Mouse (Mus musculus) CH12.LX (cell line): ENCODE results near the gene Fgfr2. TPM values are rescaled to one million over a fixed set of nuclear protein-coding genes. Genes with fewer than 3 reads are reported as not detected.

Source experiments
- DNase-seq: peaks from one replicate; pipeline ENCODE4 v3.0.0-alpha.2; 2013; ENCODE audit errors: extremely low read depth
- H3K27ac ChIP-seq: 2 replicates; pipeline ENCODE4 v1.5.1; 2012; ENCODE audit warnings: low read depth, mild to moderate bottlenecking, control low read depth, moderate library complexity; ENCODE audit not compliant: insufficient read depth
- H3K27me3 ChIP-seq: replicated peaks from 2 replicates; pipeline ENCODE3; 2012; ENCODE audit warnings: inconsistent platforms
- H3K36me3 ChIP-seq, 2 experiments: replicated peaks in 1 of 2; 2 replicates each; pipeline versions ENCODE3 to v1.6.1; 2012; ENCODE audit warnings: inconsistent platforms in 1 of 2, low read length in 1 of 2, mild to moderate bottlenecking in 1 of 2, mixed read lengths in 1 of 2, moderate library complexity in 1 of 2; ENCODE audit not compliant: control insufficient read depth in 1 of 2, insufficient read depth in 1 of 2
- H3K4me1 ChIP-seq, 2 experiments: 2 replicates each; pipeline ENCODE4 v1.6.1; 2012; ENCODE audit warnings: inconsistent platforms in 1 of 2, moderate library complexity in 1 of 2; ENCODE audit not compliant: insufficient read depth in 2 of 2, control insufficient read depth in 1 of 2
- H3K4me2 ChIP-seq: 2 replicates; pipeline ENCODE4 v1.6.1; 2012; ENCODE audit warnings: low read depth, mild to moderate bottlenecking, control low read depth; ENCODE audit not compliant: poor library complexity, insufficient read depth, severe bottlenecking
- H3K4me3 ChIP-seq, 3 experiments: fragments of 150-350 bp in 1 of 3; sonication (generic) in 1 of 3; replicated peaks in 1 of 3; 2 replicates each; pipeline versions ENCODE3 to v1.5.1; 2011 to 2012; ENCODE audit warnings: low read depth in 2 of 3, low read length in 2 of 3, mild to moderate bottlenecking in 2 of 3, moderate library complexity in 2 of 3, control low read depth in 1 of 3, improper control_type of control experiment in 1 of 3, inconsistent platforms in 1 of 3, mixed read lengths in 1 of 3; ENCODE audit not compliant: poor library complexity in 1 of 3
- H3K79me2 ChIP-seq: replicated peaks from 2 replicates; pipeline ENCODE4 v1.6.1; 2012; ENCODE audit warnings: mild to moderate bottlenecking, moderate library complexity; ENCODE audit not compliant: control insufficient read depth, poor library complexity, insufficient read depth, severe bottlenecking; ENCODE audit errors: extremely low read depth
- H3K9ac ChIP-seq: 2 replicates; pipeline ENCODE4 v1.6.1; 2012; ENCODE audit warnings: low read depth, mild to moderate bottlenecking, control low read depth, moderate library complexity; ENCODE audit not compliant: insufficient read depth
- H3K9me3 ChIP-seq: replicated peaks from 2 replicates; pipeline ENCODE3; 2012; ENCODE audit warnings: low read length, inconsistent platforms, mixed read lengths
- BHLHE40 ChIP-seq: IDR thresholded peaks from 2 replicates; pipeline ENCODE4 v1.6.1; 2011; ENCODE audit warnings: mild to moderate bottlenecking, low read depth, low read length, improper control_type of control experiment
- CHD1 ChIP-seq: IDR thresholded peaks from 2 replicates; pipeline ENCODE4 v1.6.1; 2012; ENCODE audit warnings: low read depth, low read length, improper control_type of control experiment, inconsistent platforms
- CHD2 ChIP-seq: IDR thresholded peaks from 2 replicates; pipeline ENCODE4 v1.6.1; 2011; ENCODE audit warnings: low read length, improper control_type of control experiment
- E2F4 ChIP-seq: IDR thresholded peaks from 2 replicates; pipeline ENCODE4 v1.6.1; 2011; ENCODE audit warnings: low read depth, low read length, improper control_type of control experiment; ENCODE audit not compliant: insufficient replicate concordance
- ELF1 ChIP-seq: IDR thresholded peaks from 2 replicates; pipeline ENCODE4 v1.6.1; 2014; ENCODE audit warnings: low read depth, mild to moderate bottlenecking, inconsistent platforms, low read length, improper control_type of control experiment
- EP300 ChIP-seq: IDR thresholded peaks from 2 replicates; pipeline ENCODE4 v1.6.1; 2011; ENCODE audit warnings: low read length, improper control_type of control experiment
- ETS1 ChIP-seq: conservative IDR thresholded peaks from 2 replicates; pipeline ENCODE4 v1.6.1; 2012; ENCODE audit warnings: low read depth, mild to moderate bottlenecking, inconsistent platforms, low read length, improper control_type of control experiment, moderate library complexity
- HCFC1 ChIP-seq: IDR thresholded peaks from 2 replicates; pipeline ENCODE4 v1.6.1; 2012; ENCODE audit warnings: low read depth, mild to moderate bottlenecking, inconsistent platforms, low read length, improper control_type of control experiment
- JUN ChIP-seq: IDR thresholded peaks from 2 replicates; pipeline ENCODE4 v1.6.1; 2011; ENCODE audit warnings: low read depth, mild to moderate bottlenecking, low read length, improper control_type of control experiment, moderate library complexity; ENCODE audit not compliant: insufficient read depth
- JUND ChIP-seq: conservative IDR thresholded peaks from 2 replicates; pipeline ENCODE4 v1.6.1; 2011; ENCODE audit warnings: low read depth, low read length, improper control_type of control experiment
- MAFK ChIP-seq: IDR thresholded peaks from 2 replicates; pipeline ENCODE4 v1.6.1; 2011; ENCODE audit warnings: low read length, improper control_type of control experiment; ENCODE audit not compliant: insufficient replicate concordance
- MAX ChIP-seq: IDR thresholded peaks from 2 replicates; pipeline ENCODE4 v1.6.1; 2011; ENCODE audit warnings: low read length, improper control_type of control experiment
- MAZ ChIP-seq: IDR thresholded peaks from 2 replicates; pipeline ENCODE4 v1.6.1; 2012; ENCODE audit warnings: low read depth, mild to moderate bottlenecking, inconsistent platforms, low read length, improper control_type of control experiment, moderate library complexity
- MEF2A ChIP-seq: IDR thresholded peaks from 2 replicates; pipeline ENCODE4 v1.6.1; 2014; ENCODE audit warnings: low read depth, mild to moderate bottlenecking, inconsistent platforms, low read length, improper control_type of control experiment, borderline replicate concordance
- MYC ChIP-seq: IDR thresholded peaks from 2 replicates; pipeline ENCODE4 v1.6.1; 2011; ENCODE audit warnings: low read depth, mild to moderate bottlenecking, improper control_type of control experiment, low read length
- NELFE ChIP-seq: IDR thresholded peaks from 2 replicates; pipeline ENCODE4 v1.6.1; 2011; ENCODE audit warnings: low read depth, low read length, improper control_type of control experiment
- POLR2A ChIP-seq: IDR thresholded peaks from 2 replicates; pipeline ENCODE4 v1.6.1; 2011; ENCODE audit warnings: low read depth, mild to moderate bottlenecking, improper control_type of control experiment, low read length
- POLR2AphosphoS2 ChIP-seq: IDR thresholded peaks from 2 replicates; pipeline ENCODE4 v1.6.1; 2011; ENCODE audit warnings: low read depth, low read length, improper control_type of control experiment
- RAD21 ChIP-seq: IDR thresholded peaks from 2 replicates; pipeline ENCODE4 v1.6.1; 2011; ENCODE audit warnings: low read depth, mild to moderate bottlenecking, low read length, improper control_type of control experiment, moderate library complexity
- RCOR1 ChIP-seq: conservative IDR thresholded peaks from 2 replicates; pipeline ENCODE4 v1.6.1; 2012; ENCODE audit warnings: low read depth, mild to moderate bottlenecking, inconsistent platforms, low read length, improper control_type of control experiment
- SIN3A ChIP-seq: IDR thresholded peaks from 2 replicates; pipeline ENCODE4 v1.6.1; 2012; ENCODE audit warnings: low read length, improper control_type of control experiment, inconsistent platforms
- SMC3 ChIP-seq: IDR thresholded peaks from 2 replicates; pipeline ENCODE4 v1.6.1; 2011; ENCODE audit warnings: low read depth, low read length, improper control_type of control experiment
- TBP ChIP-seq: conservative IDR thresholded peaks from 2 replicates; pipeline ENCODE4 v1.6.1; 2011; ENCODE audit warnings: low read depth, low read length, improper control_type of control experiment
- UBTF ChIP-seq: IDR thresholded peaks from 2 replicates; pipeline ENCODE4 v1.6.1; 2012; ENCODE audit warnings: low read depth, mild to moderate bottlenecking, inconsistent platforms, low read length, improper control_type of control experiment, moderate library complexity
- USF1 ChIP-seq: IDR thresholded peaks from 2 replicates; pipeline ENCODE4 v1.6.1; 2014; ENCODE audit warnings: low read depth, mild to moderate bottlenecking, inconsistent platforms, low read length, improper control_type of control experiment
- USF2 ChIP-seq: conservative IDR thresholded peaks from 2 replicates; pipeline ENCODE4 v1.6.1; 2011; ENCODE audit warnings: low read depth, low read length, improper control_type of control experiment
- ZNF384 ChIP-seq: IDR thresholded peaks from 2 replicates; pipeline ENCODE4 v1.6.1; 2012; ENCODE audit warnings: low read depth, low read length, improper control_type of control experiment, inconsistent platforms
- dilution Hi-C: fragments of 300-500 bp; cut with MboI; formaldehyde crosslinking; loops from 2 replicates; pipeline ENCODE4 v1.14.3; 2020; ENCODE audit warnings: low sequenced_read_pairs; ENCODE audit not compliant: extremely low pct_unique_long_range_greater_than_20kb, extremely low pct_ligation_motif_present
- in situ Hi-C: fragments of 300-500 bp; cut with MboI; formaldehyde crosslinking; loops from 3 replicates; pipeline ENCODE4 v1.14.3; 2019; ENCODE audit warnings: low sequenced_read_pairs, low pct_ligation_motif_present, low pct_unique_long_range_greater_than_20kb, mixed read lengths
- polyA plus RNA-seq: library from polyadenylated mRNA; unstranded; fragments of >175 nt; gene quantifications from 2 replicates; pipeline ENCODE4 v1.2.1, GENCODE M21; 2012; ENCODE audit warnings: low read depth; ENCODE audit not compliant: insufficient read length
- total RNA-seq, 2 experiments: library from RNA; depleted of rRNA; stranded (reverse); fragments of 300-350 nt in 1 of 2; fragments of >200 nt in 1 of 2; gene quantifications; 2 replicates each; pipeline ENCODE4 v1.2.3; 2012 to 2014

Gene Fgfr2
- total and polyA plus RNA-seq, 3 experiments = not detected

DNA sequence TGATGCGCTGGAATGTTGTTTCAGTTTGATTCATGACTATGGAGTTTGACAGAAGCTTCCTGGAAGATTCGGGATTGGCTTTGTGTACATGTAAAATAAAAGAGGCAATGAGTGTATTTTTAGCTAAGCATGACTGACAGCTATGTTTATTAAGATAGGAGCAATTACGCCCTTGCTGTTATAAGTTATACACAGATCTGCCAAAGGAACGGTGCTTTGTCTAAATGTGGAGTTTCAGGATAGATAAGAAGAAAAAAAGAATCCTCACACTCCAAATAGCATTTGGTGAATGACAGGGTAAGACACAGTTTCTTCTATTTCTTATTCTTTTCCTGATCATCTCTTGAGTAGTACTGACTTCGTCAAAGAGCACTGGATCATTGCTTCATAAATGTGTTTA lies 951.4 kb downstream of the Fgfr2 start:
- Histone ChIP-seq H3K27me3 (peaks cover 84% of the 10 kb centered on the region), H3K36me3 (no peaks in the 10 kb centered on the region), H3K9me3 (peaks cover 19% of the 10 kb centered on the region), H3K4me2 (no peak overlapping the region), H3K79me2 (no peaks in the 10 kb centered on the region), H3K9ac (no peak overlapping the region), H3K27ac (no peak overlapping the region), H3K4me1 (no peaks in the 10 kb centered on the region), H3K4me3 (no peak overlapping the region)
- dilution Hi-C loops = no loop called here
- TF ChIP-seq MAZ = no peak
- no peak for TF ChIP-seq MYC
- no peak for TF ChIP-seq NELFE
- TF ChIP-seq USF2 = no peak
- no peak for TF ChIP-seq RAD21
- no peak for TF ChIP-seq UBTF
- no peak for TF ChIP-seq ZNF384
- no peak for TF ChIP-seq SMC3
- TF ChIP-seq RCOR1 = no peak
- no peak for TF ChIP-seq SIN3A
- no peak for TF ChIP-seq ETS1
- in situ Hi-C loops = no loop called here
- DNase-seq = no peak

GRCm38 (mm10) chr7:132169419-132170169 lies 953.6 kb downstream of the Fgfr2 start:
- Histone ChIP-seq H3K4me3 (no peak overlapping the region), H3K79me2 (no peaks in the 10 kb centered on the region), H3K4me2 (no peak overlapping the region), H3K27ac (no peak overlapping the region), H3K36me3 (no peaks in the 10 kb centered on the region), H3K27me3 (peaks cover 91% of the 10 kb centered on the region), H3K4me1 (no peaks in the 10 kb centered on the region), H3K9ac (no peak overlapping the region), H3K9me3 (peaks cover 16% of the 10 kb centered on the region)
- TF ChIP-seq MAX (no peak), JUN (no peak), CHD1 (no peak), BHLHE40 (no peak), HCFC1 (no peak), MEF2A (no peak), USF1 (no peak), USF2 (no peak), TBP (no peak), SIN3A (no peak), RCOR1 (no peak), E2F4 (no peak), ELF1 (no peak), EP300 (no peak), UBTF (no peak), CHD2 (no peak), POLR2A (no peak), MAFK (no peak), POLR2AphosphoS2 (no peak), JUND (no peak)
- dilution Hi-C loops = no loop called here
- no peak for DNase-seq
- in situ Hi-C loops = no loop called here
